Mouse (Mus musculus): ENCODE data around the gene Bsn.

DNA sequence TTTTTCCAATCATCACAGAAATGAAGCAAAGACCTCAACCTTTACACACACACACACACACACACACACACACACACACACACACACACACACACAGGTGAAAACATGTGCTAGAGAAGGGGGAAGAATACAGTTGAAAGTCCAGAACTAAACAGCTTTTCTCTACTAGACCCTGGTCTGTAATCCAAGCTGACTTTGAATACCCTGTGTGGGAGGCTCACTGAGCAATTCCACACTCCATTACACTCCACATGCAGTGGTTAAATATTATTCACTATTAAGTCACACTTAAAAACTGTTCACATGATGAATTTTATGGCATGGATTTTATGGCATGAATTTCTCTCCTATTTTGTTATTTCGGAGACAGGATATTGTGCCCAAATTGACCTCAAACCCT, 33.4 kb upstream of the Bsn start:
- TF ChIP-seq CTCF (IDR thresholded peaks at IDR 0.05) (no peak), EP300 (IDR thresholded peaks at IDR 0.05) (no peak)
